Mouse (Mus musculus) embryonic facial prominence, embryonic 10.5 days (tissue): ENCODE results near the gene Camta2. TPM values are rescaled to one million over a fixed set of nuclear protein-coding genes. Genes with fewer than 3 reads are reported as not detected.

Source experiments
- DNase-seq: peaks from one replicate; pipeline ENCODE4 v3.0.0-alpha.2; 2017; ENCODE audit warnings: low spot score
- H3K27ac ChIP-seq: fragments of 300-500 bp; sonication (generic); replicated peaks from 2 replicates; pipeline ENCODE4 v1.5.1; 2016; ENCODE audit warnings: mild to moderate bottlenecking
- H3K27me3 ChIP-seq: fragments of 300-500 bp; sonication (generic); replicated peaks from 2 replicates; pipeline ENCODE4 v1.6.1; 2016; ENCODE audit warnings: low read depth, mild to moderate bottlenecking; ENCODE audit not compliant: poor library complexity, severe bottlenecking
- H3K36me3 ChIP-seq: fragments of 300-500 bp; sonication (generic); replicated peaks from 2 replicates; pipeline ENCODE4 v1.6.1; 2016; ENCODE audit warnings: mild to moderate bottlenecking, moderate library complexity
- H3K4me1 ChIP-seq: fragments of 300-500 bp; sonication (generic); 2 replicates; pipeline ENCODE4 v1.6.1; 2016
- H3K4me3 ChIP-seq: fragments of 300-500 bp; sonication (generic); 2 replicates; pipeline ENCODE4 v1.5.1; 2016; ENCODE audit warnings: mild to moderate bottlenecking, moderate library complexity
- H3K9me3 ChIP-seq: fragments of 300-500 bp; sonication (generic); 2 replicates; pipeline ENCODE4 v1.6.1; 2016; ENCODE audit warnings: mild to moderate bottlenecking
- WGBS: fragments of 180-500 bp; shearing (Covaris S2); methylation state at CpG from one replicate; pipeline ENCODE4 v1.1.7; 2016; 5-methylcytosine and 5-hydroxymethylcytosine counted together
- polyA plus RNA-seq: library from polyadenylated mRNA; unstranded; fragments of >200 nt; fragmentation: Nextera tagmentation; extraction: Ambion mirVana; gene quantifications from 2 replicates; pipeline ENCODE4 v1.2.1, GENCODE M21; 2016

Gene Camta2
- polyA plus RNA-seq, 1 experiment from 2014 or later = 10.9 TPM

GRCm38 (mm10) chr11:70669582-70670345, 18.1 kb downstream of the Camta2 start:
- peak; percentile 86 for DNase-seq
- Histone ChIP-seq H3K4me1 (peaks cover 30% of the 10 kb centered on the region), H3K27ac (peak overlapping the region; percentile 95), H3K9me3 (no peaks in the 10 kb centered on the region), H3K27me3 (no peaks in the 10 kb centered on the region), H3K36me3 (peaks cover 54% of the 10 kb centered on the region), H3K4me3 (peak overlapping the region; percentile 64)
- under 1% methylated on average over 31 of the region's 31 CpGs for WGBS

GRCm38 (mm10) chr11:70668771-70669505, 19.0 kb downstream of the Camta2 start, which contains the start of gene Spag7:
TSS of gene Spag7 (minus strand) at chr11:70669416.
- Histone ChIP-seq H3K27me3 (no peaks in the 10 kb centered on the region), H3K9me3 (no peaks in the 10 kb centered on the region), H3K4me1 (peaks cover 30% of the 10 kb centered on the region), H3K4me3 (peak within 1 kb of the TSS; percentile 64), H3K27ac (peak within 1 kb of the TSS; percentile 95), H3K36me3 (peaks cover 54% of the 10 kb centered on the region)
- DNase-seq = peak; percentile 96
- WGBS = under 1% methylated on average over 44 of the region's 44 CpGs

GRCm38 (mm10) chr11:70668335-70668770, 19.6 kb downstream of the Camta2 start:
- WGBS = 1% methylated on average over 15 of the region's 15 CpGs
- no peak for DNase-seq
- Histone ChIP-seq H3K36me3 (peaks cover 54% of the 10 kb centered on the region), H3K4me1 (peaks cover 30% of the 10 kb centered on the region), H3K27me3 (no peaks in the 10 kb centered on the region), H3K27ac (peak overlapping the region; percentile 95), H3K9me3 (no peaks in the 10 kb centered on the region), H3K4me3 (peak overlapping the region; percentile 64)

GRCm38 (mm10) chr11:70667271-70668150, 20.4 kb downstream of the Camta2 start:
- Histone ChIP-seq H3K27me3 (no peaks in the 10 kb centered on the region), H3K4me3 (peak overlapping the region; percentile 64), H3K36me3 (peaks cover 63% of the 10 kb centered on the region), H3K4me1 (peaks cover 30% of the 10 kb centered on the region), H3K27ac (peak overlapping the region; percentile 95), H3K9me3 (no peaks in the 10 kb centered on the region)
- WGBS = 67% methylated on average over 14 of the region's 14 CpGs
- DNase-seq = no peak

- H3K36me3 ChIP-seq = peaks cover 63% of the 10 kb centered on the region
- 95% methylated on average over 8 of the region's 8 CpGs for whole genome bisulfite sequencing
- H3K27ac ChIP-seq = no peak overlapping the region
- no peak overlapping the region for H3K4me3 ChIP-seq
- no peaks in the 10 kb centered on the region for H3K27me3 ChIP-seq
- peaks cover 30% of the 10 kb centered on the region for H3K4me1 ChIP-seq
- H3K9me3 ChIP-seq = no peaks in the 10 kb centered on the region
- no peak for DNase-seq
Measured at GRCm38 (mm10) chr11:70666687-70667086, 21.2 kb downstream of the Camta2 start.

GRCm38 (mm10) chr11:70664741-70665140, 23.2 kb downstream of the Camta2 start:
- Histone ChIP-seq H3K36me3 (peaks cover 76% of the 10 kb centered on the region), H3K27me3 (no peaks in the 10 kb centered on the region), H3K9me3 (no peaks in the 10 kb centered on the region), H3K4me1 (peaks cover 19% of the 10 kb centered on the region), H3K27ac (no peak overlapping the region), H3K4me3 (no peak overlapping the region)
- 91% methylated on average over 9 of the region's 9 CpGs for WGBS
- no peak for DNase-seq

GRCm38 (mm10) chr11:70663957-70664356, 23.9 kb downstream of the Camta2 start:
- Histone ChIP-seq H3K4me1 (peaks cover 25% of the 10 kb centered on the region), H3K36me3 (peaks cover 83% of the 10 kb centered on the region), H3K27ac (no peak overlapping the region), H3K4me3 (no peak overlapping the region), H3K9me3 (no peaks in the 10 kb centered on the region), H3K27me3 (no peaks in the 10 kb centered on the region)
- DNase-seq = no peak
- 86% methylated on average over 6 of the region's 6 CpGs for WGBS

GRCm38 (mm10) chr11:70663101-70663500, 24.8 kb downstream of the Camta2 start:
- Histone ChIP-seq H3K9me3 (no peaks in the 10 kb centered on the region), H3K4me3 (no peak overlapping the region), H3K27me3 (no peaks in the 10 kb centered on the region), H3K4me1 (peaks cover 31% of the 10 kb centered on the region), H3K36me3 (peaks cover 86% of the 10 kb centered on the region), H3K27ac (no peak overlapping the region)
- DNase-seq = no peak
- 93% methylated on average over 8 of the region's 8 CpGs for WGBS

- no peak overlapping the region for H3K27ac ChIP-seq
- 87% methylated on average over 8 of the region's 8 CpGs for WGBS
- peaks cover 45% of the 10 kb centered on the region for H3K4me1 ChIP-seq
- no peaks in the 10 kb centered on the region for H3K9me3 ChIP-seq
- peaks cover 68% of the 10 kb centered on the region for H3K36me3 ChIP-seq
- no peak for DNase-seq
- no peaks in the 10 kb centered on the region for H3K27me3 ChIP-seq
- H3K4me3 ChIP-seq = no peak overlapping the region
Measured at GRCm38 (mm10) chr11:70660571-70660970, 27.3 kb downstream of the Camta2 start.

- H3K27me3 ChIP-seq = no peaks in the 10 kb centered on the region
- peaks cover 51% of the 10 kb centered on the region for H3K36me3 ChIP-seq
- H3K4me1 ChIP-seq = peaks cover 53% of the 10 kb centered on the region
- DNase-seq = no peak
- H3K9me3 ChIP-seq = no peaks in the 10 kb centered on the region
- H3K27ac ChIP-seq = peak overlapping the region; percentile 99; the same call in 1 of the 2 replicates
- H3K4me3 ChIP-seq = 0 out of 2 replicates have a peak overlapping the region, but pooled peaks have one; percentile 8
- 82% methylated on average over 8 of the region's 8 CpGs for WGBS
Measured at GRCm38 (mm10) chr11:70658942-70659341, 29.0 kb downstream of the Camta2 start.

- 87% methylated on average over 5 of the region's 5 CpGs for WGBS
- Histone ChIP-seq H3K36me3 (peaks cover 47% of the 10 kb centered on the region), H3K9me3 (no peaks in the 10 kb centered on the region), H3K4me3 (peak overlapping the region; percentile 100), H3K27ac (peak overlapping the region; percentile 99), H3K4me1 (peaks cover 53% of the 10 kb centered on the region), H3K27me3 (no peaks in the 10 kb centered on the region)
- DNase-seq = no peak
Measured at GRCm38 (mm10) chr11:70658521-70658920, 29.4 kb downstream of the Camta2 start.

- peaks cover 45% of the 10 kb centered on the region for H3K36me3 ChIP-seq
- 52% methylated on average over 9 of the region's 9 CpGs for WGBS
- peaks cover 55% of the 10 kb centered on the region for H3K4me1 ChIP-seq
- H3K4me3 ChIP-seq = peak overlapping the region; percentile 100
- H3K27ac ChIP-seq = peak overlapping the region; percentile 99
- H3K27me3 ChIP-seq = no peaks in the 10 kb centered on the region
- DNase-seq = no peak
- H3K9me3 ChIP-seq = no peaks in the 10 kb centered on the region
Measured at GRCm38 (mm10) chr11:70657991-70658390, 29.9 kb downstream of the Camta2 start.
